Mouse (Mus musculus): ENCODE results near the gene Cmss1.

GRCm38 (mm10) chr16:57445096-57446094 is 161.3 kb downstream of the Cmss1 start:
- TF ChIP-seq CTCF (IDR thresholded peaks at IDR 0.05; ENCODE audit: low read depth) (no peak), EP300 (optimal IDR thresholded peaks at IDR 0.05) (no peak)

Data from stomach, postnatal 0 days (tissue).